Mouse (Mus musculus): ENCODE measurements around the gene BC048403. TPM values are rescaled to one million over a fixed set of nuclear protein-coding genes. Genes with fewer than 3 reads are reported as not detected.

Gene BC048403
- polyA plus RNA-seq, 1 experiment from 2014 or later = 1.2 TPM

- Histone ChIP-seq H3K36me3 (replicated peaks) (no peaks in the 10 kb centered on the region), H3K27ac (replicated peaks) (no peak overlapping the region), H3K4me1 (replicated peaks) (no peaks in the 10 kb centered on the region), H3K27me3 (no peaks in the 10 kb centered on the region), H3K4me3 (replicated peaks) (no peak overlapping the region), H3K9ac (no peak overlapping the region), H3K4me2 (no peak overlapping the region), H3K9me3 (replicated peaks) (no peaks in the 10 kb centered on the region)
- no peak for ATAC-seq (ENCODE audit: insufficient read depth)
- WGBS (ENCODE audit: insufficient replicate concordance) = 50% methylated on average over 4 of the region's 4 CpGs
Measured at GRCm38 (mm10) chr10:121726505-121726904, 13.2 kb upstream of the BC048403 start.

DNA sequence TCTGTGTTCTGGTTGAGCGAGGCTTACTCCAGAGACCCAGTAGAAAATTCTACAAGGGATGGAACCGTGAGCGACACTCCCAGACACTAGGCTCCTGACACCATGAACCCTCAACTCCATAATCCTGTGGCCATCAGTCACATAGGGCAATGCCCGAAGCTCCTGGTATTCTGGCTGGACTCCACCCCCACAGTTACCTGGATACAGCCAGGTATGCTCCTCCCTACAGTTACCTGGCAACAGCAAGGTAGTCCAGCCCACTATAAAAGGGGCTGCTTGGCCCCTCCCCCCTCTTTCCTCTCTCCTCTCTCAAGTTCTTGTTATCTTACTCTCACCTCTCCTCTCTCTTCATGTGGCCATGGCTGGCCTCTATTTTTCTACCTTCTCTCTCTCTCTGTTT, 12.6 kb upstream of the BC048403 start:
- H3K4me2 ChIP-seq = no peak overlapping the region
- H3K9me3 ChIP-seq (replicated peaks) = no peaks in the 10 kb centered on the region
- H3K27ac ChIP-seq (replicated peaks) = no peak overlapping the region
- WGBS (ENCODE audit: insufficient replicate concordance) = 65% methylated on average over 4 of the region's 4 CpGs
- H3K9ac ChIP-seq = no peak overlapping the region
- H3K27me3 ChIP-seq = no peaks in the 10 kb centered on the region
- no peak overlapping the region for H3K4me3 ChIP-seq (replicated peaks)
- ATAC-seq (ENCODE audit: insufficient read depth) = no peak
- H3K4me1 ChIP-seq (replicated peaks) = no peaks in the 10 kb centered on the region
- H3K36me3 ChIP-seq (replicated peaks) = no peaks in the 10 kb centered on the region

- no peaks in the 10 kb centered on the region for H3K4me1 ChIP-seq (replicated peaks)
- no peak overlapping the region for H3K4me2 ChIP-seq
- no peak overlapping the region for H3K9ac ChIP-seq
- no peaks in the 10 kb centered on the region for H3K36me3 ChIP-seq (replicated peaks)
- no peaks in the 10 kb centered on the region for H3K27me3 ChIP-seq
- no peaks in the 10 kb centered on the region for H3K9me3 ChIP-seq (replicated peaks)
- 82% methylated on average over 4 of the region's 4 CpGs for WGBS (ENCODE audit: insufficient replicate concordance)
- no peak overlapping the region for H3K4me3 ChIP-seq (replicated peaks)
- H3K27ac ChIP-seq (replicated peaks) = no peak overlapping the region
- ATAC-seq (ENCODE audit: insufficient read depth) = no peak
Measured at GRCm38 (mm10) chr10:121728226-121728625, 11.5 kb upstream of the BC048403 start.

DNA sequence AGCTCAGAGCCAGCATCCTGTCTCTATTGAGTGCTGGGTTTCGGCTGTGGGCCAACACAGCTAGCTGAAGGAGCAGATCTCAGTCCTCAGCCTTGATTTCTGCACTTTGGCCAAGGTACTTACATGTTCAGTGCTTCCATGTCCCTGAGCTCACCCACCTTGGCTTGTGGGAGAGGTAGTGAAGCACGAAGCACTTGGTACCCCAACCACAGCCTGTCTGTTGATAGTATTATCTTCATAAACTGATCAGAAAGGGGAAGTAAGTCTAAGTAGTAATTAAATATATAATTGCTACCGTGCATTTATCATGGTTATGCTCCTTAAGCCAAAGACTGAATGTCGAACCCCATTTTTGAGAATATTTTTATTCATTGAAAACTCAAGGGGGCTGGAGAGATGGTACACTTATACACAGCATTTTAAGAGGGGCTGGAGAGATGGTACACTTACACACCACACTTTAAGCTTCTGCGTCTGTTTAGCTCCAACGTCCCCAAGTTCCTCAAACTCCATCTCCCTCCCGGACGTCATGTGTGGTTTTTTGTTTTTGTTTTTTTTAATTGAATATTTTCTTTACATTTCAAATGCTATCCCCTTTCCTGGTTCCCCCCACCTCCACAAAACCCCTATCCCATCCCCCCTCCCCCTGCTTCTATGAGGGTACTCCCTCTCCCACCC, 8.6 kb upstream of the BC048403 start:
- Histone ChIP-seq H3K9me3 (replicated peaks) (no peaks in the 10 kb centered on the region), H3K27me3 (no peaks in the 10 kb centered on the region), H3K4me3 (replicated peaks) (no peak overlapping the region), H3K27ac (replicated peaks) (no peak overlapping the region), H3K4me2 (no peak overlapping the region), H3K9ac (no peak overlapping the region), H3K4me1 (replicated peaks) (no peaks in the 10 kb centered on the region), H3K36me3 (replicated peaks) (no peaks in the 10 kb centered on the region)
- no peak for ATAC-seq (ENCODE audit: insufficient read depth)
- WGBS (ENCODE audit: insufficient replicate concordance) = 31% methylated on average over 8 of the region's 8 CpGs

- Histone ChIP-seq H3K9me3 (replicated peaks) (no peaks in the 10 kb centered on the region), H3K4me1 (replicated peaks) (no peaks in the 10 kb centered on the region), H3K9ac (no peak overlapping the region), H3K36me3 (replicated peaks) (no peaks in the 10 kb centered on the region), H3K27me3 (no peaks in the 10 kb centered on the region), H3K27ac (replicated peaks) (no peak overlapping the region), H3K4me2 (no peak overlapping the region), H3K4me3 (replicated peaks) (no peak overlapping the region)
- no peak for ATAC-seq (ENCODE audit: insufficient read depth)
- 82% methylated on average over 9 of the region's 9 CpGs for WGBS (ENCODE audit: insufficient replicate concordance)
Measured at GRCm38 (mm10) chr10:121732542-121732941, 7.2 kb upstream of the BC048403 start.

GRCm38 (mm10) chr10:121737256-121737655, 2.5 kb upstream of the BC048403 start:
- Histone ChIP-seq H3K4me1 (replicated peaks) (peaks cover 19% of the 10 kb centered on the region), H3K9ac (no peak overlapping the region), H3K4me3 (replicated peaks) (no peak overlapping the region), H3K4me2 (no peak overlapping the region), H3K9me3 (replicated peaks) (no peaks in the 10 kb centered on the region), H3K27ac (replicated peaks) (no peak overlapping the region), H3K36me3 (replicated peaks) (no peaks in the 10 kb centered on the region), H3K27me3 (no peaks in the 10 kb centered on the region)
- 78% methylated on average over 3 of the region's 3 CpGs for WGBS (ENCODE audit: insufficient replicate concordance)
- ATAC-seq (ENCODE audit: insufficient read depth) = no peak

- no peak for ATAC-seq (ENCODE audit: insufficient read depth)
- Histone ChIP-seq H3K4me1 (replicated peaks) (peaks cover 19% of the 10 kb centered on the region), H3K27ac (replicated peaks) (no peak overlapping the region), H3K27me3 (no peaks in the 10 kb centered on the region), H3K4me3 (replicated peaks) (no peak overlapping the region), H3K9ac (no peak overlapping the region), H3K36me3 (replicated peaks) (peaks cover 29% of the 10 kb centered on the region), H3K9me3 (replicated peaks) (no peaks in the 10 kb centered on the region), H3K4me2 (no peak overlapping the region)
- WGBS (ENCODE audit: insufficient replicate concordance) = 67% methylated on average over 4 of the region's 4 CpGs
Measured at GRCm38 (mm10) chr10:121742336-121742735, 2.6 kb downstream of the BC048403 start.

- WGBS (ENCODE audit: insufficient replicate concordance) = 82% methylated on average over 12 of the region's 12 CpGs
- H3K9ac ChIP-seq = no peak overlapping the region
- no peaks in the 10 kb centered on the region for H3K27me3 ChIP-seq
- no peak for ATAC-seq (ENCODE audit: insufficient read depth)
- no peaks in the 10 kb centered on the region for H3K9me3 ChIP-seq (replicated peaks)
- no peak overlapping the region for H3K4me3 ChIP-seq (replicated peaks)
- peaks cover 39% of the 10 kb centered on the region for H3K36me3 ChIP-seq (replicated peaks)
- H3K4me2 ChIP-seq = no peak overlapping the region
- H3K27ac ChIP-seq (replicated peaks) = no peak overlapping the region
- H3K4me1 ChIP-seq (replicated peaks) = no peaks in the 10 kb centered on the region
Measured at GRCm38 (mm10) chr10:121750175-121750574, 10.4 kb downstream of the BC048403 start.

DNA sequence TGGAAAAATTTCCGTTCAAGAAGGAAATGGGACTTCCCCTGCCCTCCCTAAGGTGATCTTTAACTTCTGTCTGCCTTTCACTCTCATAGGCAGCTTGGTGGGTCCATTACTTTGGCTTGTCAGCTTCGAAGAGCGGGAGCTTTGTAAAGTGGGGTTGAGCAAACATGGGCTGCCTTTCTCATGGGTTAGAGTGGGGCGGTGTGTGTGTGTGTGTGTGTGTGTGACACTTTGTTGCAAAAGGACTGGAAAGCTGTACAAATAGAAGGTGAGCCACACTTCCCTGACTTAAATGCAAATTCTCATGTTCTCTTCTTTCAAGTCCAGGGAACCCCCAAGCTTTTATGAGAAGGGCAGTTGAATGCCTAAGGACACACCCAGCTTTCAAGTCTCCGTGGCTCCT, 14.5 kb downstream of the BC048403 start:
- Histone ChIP-seq H3K4me1 (replicated peaks) (0 out of 2 replicates have a peak, but pooled peaks cover 5% of the 10 kb centered on the region), H3K9me3 (replicated peaks) (no peaks in the 10 kb centered on the region), H3K4me2 (no peak overlapping the region), H3K4me3 (replicated peaks) (no peak overlapping the region), H3K27ac (replicated peaks) (no peak overlapping the region), H3K27me3 (no peaks in the 10 kb centered on the region), H3K36me3 (replicated peaks) (peaks cover 8% of the 10 kb centered on the region), H3K9ac (no peak overlapping the region)
- ATAC-seq (ENCODE audit: insufficient read depth) = no peak
- WGBS (ENCODE audit: insufficient replicate concordance) = 65% methylated on average over 5 of the region's 5 CpGs

- H3K4me3 ChIP-seq (replicated peaks) = no peak overlapping the region
- no peak overlapping the region for H3K9ac ChIP-seq
- H3K27ac ChIP-seq (replicated peaks) = no peak overlapping the region
- 0 out of 2 replicates have a peak, but pooled peaks cover 5% of the 10 kb centered on the region for H3K4me1 ChIP-seq (replicated peaks)
- no peak for ATAC-seq (ENCODE audit: insufficient read depth)
- H3K36me3 ChIP-seq (replicated peaks) = peaks cover under 1% of the 10 kb centered on the region; the same call in 1 of the 2 replicates
- H3K9me3 ChIP-seq (replicated peaks) = no peaks in the 10 kb centered on the region
- no peaks in the 10 kb centered on the region for H3K27me3 ChIP-seq
- H3K4me2 ChIP-seq = no peak overlapping the region
- 33% methylated on average over 1 of the region's 1 CpGs for WGBS (ENCODE audit: insufficient replicate concordance)
Measured at GRCm38 (mm10) chr10:121755822-121756221, 16.1 kb downstream of the BC048403 start.

- Histone ChIP-seq H3K4me3 (replicated peaks) (no peak overlapping the region), H3K4me2 (no peak overlapping the region), H3K27ac (replicated peaks) (no peak overlapping the region), H3K36me3 (replicated peaks) (no peaks in the 10 kb centered on the region), H3K9ac (no peak overlapping the region), H3K27me3 (no peaks in the 10 kb centered on the region), H3K4me1 (replicated peaks) (0 out of 2 replicates have a peak, but pooled peaks cover 5% of the 10 kb centered on the region), H3K9me3 (replicated peaks) (no peaks in the 10 kb centered on the region)
- ATAC-seq (ENCODE audit: insufficient read depth) = no peak
- WGBS (ENCODE audit: insufficient replicate concordance) = 56% methylated on average over 4 of the region's 4 CpGs
Measured at GRCm38 (mm10) chr10:121756677-121757076, 16.9 kb downstream of the BC048403 start.

GRCm38 (mm10) chr10:121759095-121759494, 19.4 kb downstream of the BC048403 start:
- H3K4me3 ChIP-seq (replicated peaks) = no peak overlapping the region
- no peak for ATAC-seq (ENCODE audit: insufficient read depth)
- H3K9me3 ChIP-seq (replicated peaks) = no peaks in the 10 kb centered on the region
- H3K9ac ChIP-seq = no peak overlapping the region
- H3K36me3 ChIP-seq (replicated peaks) = no peaks in the 10 kb centered on the region
- 0 out of 2 replicates have a peak, but pooled peaks cover 5% of the 10 kb centered on the region for H3K4me1 ChIP-seq (replicated peaks)
- H3K27me3 ChIP-seq = no peaks in the 10 kb centered on the region
- H3K4me2 ChIP-seq = no peak overlapping the region
- no peak overlapping the region for H3K27ac ChIP-seq (replicated peaks)
- WGBS (ENCODE audit: insufficient replicate concordance) = 39% methylated on average over 8 of the region's 8 CpGs
